Mouse (Mus musculus) lung, postnatal 0 days (tissue): ENCODE measurements at regions not wholly inside any gene's neighbourhood (a gene's known extent, or its start where the extent isn't known, plus 50 kb on each side); places are given as distances from the start of the nearest gene placed in this dataset.

Source experiments
- CTCF ChIP-seq: IDR thresholded peaks from 2 replicates; pipeline ENCODE4 v1.5.1; 2016; ENCODE audit warnings: antibody characterized with exemption, mild to moderate bottlenecking
- EP300 ChIP-seq: IDR thresholded peaks from 2 replicates; pipeline ENCODE4 v1.6.1; 2016; ENCODE audit warnings: antibody characterized with exemption, mild to moderate bottlenecking, control low read depth

GRCm38 (mm10) chr3:52859266-52859825 is 157.7 kb downstream of the Cog6 start:
- TF ChIP-seq CTCF (no peak), EP300 (no peak)
